Mouse (Mus musculus) gastrocnemius, postnatal 25 days (tissue): ENCODE measurements around the gene Gif. TPM values are rescaled to one million over a fixed set of nuclear protein-coding genes. Genes with fewer than 3 reads are reported as not detected.

Experiments used
- DNase-seq: peaks from one replicate; pipeline ENCODE4 v3.0.0; 2022
- long read RNA-seq, 2 experiments: library from polyadenylated mRNA; stranded (forward); transcript quantifications; one replicate each; pipeline ENCODE4 v2.0.0; 2021
- total RNA-seq, 2 experiments: library from RNA; stranded (reverse); gene quantifications; 1 replicate in 1 of 2; 2 replicates in 1 of 2; pipeline ENCODE4 v1.2.3; 2021

Gene Gif
- not detected for total RNA-seq
- long read RNA-seq, experiment 1: 0 reads
- long read RNA-seq, experiment 2: 0 reads

DNA sequence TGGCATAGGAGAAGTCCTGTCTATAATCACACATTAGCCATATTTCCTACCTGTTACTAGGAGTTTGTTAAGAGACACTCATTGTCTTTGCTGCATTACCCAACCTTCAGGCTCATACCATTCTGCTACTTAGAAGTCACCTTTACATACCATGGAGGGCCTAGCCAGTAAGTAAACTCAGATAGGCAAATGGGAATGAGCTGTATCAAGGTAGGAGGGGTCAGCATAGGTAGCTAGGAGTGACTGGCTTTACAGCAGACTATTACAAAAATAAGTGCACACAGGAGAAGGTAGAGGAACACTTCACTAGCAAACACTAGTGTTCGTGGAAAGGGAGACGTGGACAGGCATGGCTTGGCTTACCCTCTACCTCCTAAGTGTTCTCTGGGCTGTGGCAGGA is at the start of gene Gif:
Gif (plus strand) TSS at position 257 of the 400 bp plus-strand sequence.
- DNase-seq: no peak

DNA sequence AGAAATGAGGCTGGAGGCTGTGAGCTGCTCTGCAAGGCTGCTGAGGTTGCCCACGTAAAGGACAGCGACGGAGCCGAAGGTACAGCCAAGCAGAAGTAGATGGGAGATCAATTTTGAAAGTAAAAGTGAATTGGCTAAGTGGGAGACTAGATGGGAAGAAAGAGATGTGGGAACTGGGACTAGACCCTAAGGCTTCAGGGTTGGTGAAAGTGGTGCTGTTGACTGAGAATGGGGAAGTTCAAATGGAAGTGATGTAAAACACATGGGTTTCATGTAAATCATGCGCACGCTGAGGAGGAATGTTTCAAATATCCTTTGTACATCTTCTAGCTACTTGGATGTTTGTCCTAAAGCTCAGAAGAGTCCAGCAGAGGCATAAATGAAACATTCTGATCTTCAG is 49.0 kb upstream of the Gif start:
- DNase-seq: no peak

DNA sequence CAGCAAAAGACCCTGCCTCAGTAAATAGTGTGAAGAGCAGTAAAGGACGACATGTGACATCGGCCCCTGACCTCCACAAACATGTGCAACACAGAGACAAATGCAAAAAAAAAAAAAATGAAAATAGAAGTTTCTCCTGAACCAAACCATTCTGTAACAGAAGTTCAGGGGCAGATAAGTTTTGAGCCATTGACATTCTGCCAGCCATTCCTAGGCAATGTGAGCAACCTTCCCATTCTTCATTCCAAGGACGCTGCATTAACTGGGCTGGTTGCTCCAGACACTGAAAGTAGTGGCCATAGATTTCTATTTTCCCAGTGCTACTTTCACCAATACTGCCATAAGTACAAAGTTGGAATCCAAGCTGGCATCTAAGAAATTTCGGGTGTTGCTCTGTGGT is 34.9 kb upstream of the Gif start:
- no peak for DNase-seq

DNA sequence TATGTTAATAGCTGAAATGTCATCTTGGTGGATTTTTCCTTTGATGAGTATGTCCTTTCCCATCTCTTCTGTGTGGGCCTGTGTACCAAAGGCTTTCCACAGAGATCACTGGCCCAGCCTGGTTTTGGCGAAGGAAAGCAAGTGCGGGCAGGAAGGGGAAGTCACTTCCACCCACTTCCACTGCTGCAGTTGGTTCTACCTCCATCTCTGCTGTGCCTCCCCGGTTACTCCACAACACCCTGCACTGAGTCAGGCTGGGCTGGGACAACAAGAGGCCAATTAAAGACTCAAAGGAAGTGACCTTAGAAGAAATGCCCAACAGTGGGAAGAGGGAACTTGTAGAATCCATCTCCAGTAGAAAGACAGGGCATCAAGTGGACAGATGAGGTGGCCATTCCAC is 27.3 kb upstream of the Gif start:
- DNase-seq: no peak

DNA sequence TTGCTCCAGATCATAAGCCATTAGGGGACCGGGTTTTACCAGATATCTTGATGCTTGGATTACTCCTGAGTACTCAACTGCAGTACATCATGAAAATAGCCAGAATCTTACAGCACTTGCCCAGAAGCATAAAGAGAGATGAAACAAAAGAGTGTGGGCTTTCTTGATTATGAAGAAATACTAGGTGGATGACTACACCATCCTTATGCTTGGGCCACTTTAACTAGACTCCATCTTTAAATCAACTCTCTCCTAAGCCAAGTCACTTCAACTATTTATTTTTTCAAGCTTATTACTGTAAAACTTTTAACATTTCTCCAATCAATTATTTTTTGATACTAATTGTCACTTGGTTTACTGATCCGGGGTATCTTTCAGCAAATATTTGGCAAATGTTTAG is 23.5 kb upstream of the Gif start:
- DNase-seq: no peak

DNA sequence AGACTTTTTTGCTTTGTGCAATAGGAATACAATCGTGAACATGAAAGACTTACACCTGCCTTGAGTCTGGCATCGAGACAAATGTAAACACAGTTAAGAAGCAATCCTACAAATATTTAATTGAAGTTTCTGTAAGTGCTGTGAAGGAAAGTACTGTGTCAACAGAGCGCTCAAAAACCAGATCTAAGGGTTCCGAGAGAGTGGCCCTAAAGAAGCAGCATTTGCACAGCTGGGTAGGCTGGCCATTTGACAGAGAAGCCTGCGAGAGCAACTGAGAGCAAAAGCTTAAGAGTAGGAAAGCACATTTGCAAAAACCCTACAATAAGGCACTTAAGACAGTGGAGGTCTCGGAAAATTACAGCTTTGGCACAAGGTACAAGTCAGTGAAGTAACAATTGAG is 23.1 kb upstream of the Gif start:
- no peak for DNase-seq

DNA sequence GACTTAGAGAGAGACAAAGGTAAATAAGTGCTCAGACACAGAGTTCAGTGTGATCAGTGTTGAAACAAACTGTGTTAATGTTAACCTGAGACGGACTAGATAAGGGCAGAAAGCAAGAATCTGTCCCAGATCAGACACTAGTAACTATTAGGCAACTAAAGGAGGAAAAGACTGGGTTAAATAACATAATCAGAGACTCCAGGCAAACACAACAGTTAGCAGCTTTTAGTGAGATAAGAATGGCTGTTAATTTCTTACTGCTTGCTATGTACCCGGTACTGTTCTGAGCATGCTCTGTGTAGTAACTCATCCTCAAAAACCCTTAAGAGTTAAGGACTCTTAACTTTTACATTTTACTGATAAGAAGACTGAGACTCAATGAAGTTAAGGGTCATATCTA is 21.4 kb upstream of the Gif start:
- no peak for DNase-seq

DNA sequence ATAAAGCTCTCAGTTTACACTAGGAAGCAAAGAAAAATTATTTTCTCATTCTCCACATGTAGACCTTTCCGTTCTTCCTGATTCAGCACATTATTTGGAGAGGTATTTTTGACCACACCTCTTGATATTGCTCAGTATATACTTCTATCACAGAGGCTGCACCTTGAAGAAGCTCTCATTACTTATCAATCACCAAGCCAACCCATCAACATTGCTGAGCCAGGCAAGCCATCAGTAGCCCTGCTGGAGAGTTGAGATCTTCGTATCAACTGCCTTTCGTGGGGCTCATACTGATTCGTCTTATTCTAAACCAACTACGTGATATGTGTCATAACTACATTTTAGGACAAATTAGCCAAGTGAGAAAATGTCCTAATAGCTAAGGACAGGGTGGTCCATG is 20.1 kb upstream of the Gif start:
- no peak for DNase-seq

DNA sequence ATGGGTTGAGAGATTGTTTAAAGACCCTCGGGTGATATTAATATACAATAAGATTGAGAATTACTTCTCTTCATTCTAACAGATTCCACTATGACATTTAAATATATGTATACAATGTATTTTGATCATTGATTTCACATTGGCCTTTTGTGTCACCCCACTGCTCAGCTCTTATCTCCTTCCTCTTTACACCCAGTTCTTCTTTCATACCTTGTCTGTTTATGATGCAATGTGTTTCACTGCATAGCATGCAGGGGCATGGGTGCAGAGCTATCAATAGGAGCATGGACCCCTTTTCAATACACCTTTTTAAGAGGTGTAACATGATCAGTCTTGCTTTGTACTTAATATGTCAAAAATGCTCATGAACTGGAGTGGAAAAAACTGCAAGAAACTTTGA is 17.1 kb upstream of the Gif start:
- DNase-seq: no peak

DNA sequence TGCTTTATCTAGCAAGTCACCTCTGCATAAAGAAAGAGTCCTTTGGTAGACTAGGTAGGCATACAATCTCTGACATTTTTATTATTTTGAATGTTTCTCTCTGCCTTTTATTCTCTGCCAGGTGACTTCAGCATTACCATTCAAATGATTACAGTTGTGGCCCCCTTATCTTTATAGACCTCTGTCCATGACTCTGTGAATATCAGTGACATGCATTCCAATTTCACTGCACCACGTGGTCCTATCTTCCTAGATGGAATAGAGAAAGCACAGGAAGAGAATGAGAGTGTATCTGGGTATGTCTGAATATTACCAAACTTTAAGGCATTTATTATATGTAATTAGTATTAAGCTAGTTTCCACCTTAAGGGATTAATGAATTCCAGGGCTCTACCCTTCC is 10.9 kb upstream of the Gif start:
- DNase-seq: no peak

DNA sequence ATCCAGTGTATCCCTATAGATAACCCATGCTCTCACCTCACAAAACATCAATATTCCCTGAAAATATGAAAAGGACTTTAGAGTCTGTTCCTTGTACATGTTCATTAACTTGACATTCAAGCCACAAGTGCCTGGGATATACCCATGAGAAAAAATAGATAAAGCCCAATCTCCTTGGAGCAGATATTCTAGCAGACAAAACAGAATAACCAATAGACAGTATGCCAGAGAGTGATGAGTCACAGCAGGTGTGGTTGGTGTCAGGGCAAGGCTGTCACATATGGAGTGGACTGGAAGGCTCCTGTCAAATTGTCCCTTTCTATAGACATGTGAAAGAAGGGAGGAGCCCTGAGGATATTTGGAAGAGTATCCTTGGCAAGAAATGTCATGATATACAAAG is 1.7 kb upstream of the Gif start:
- no peak for DNase-seq

DNA sequence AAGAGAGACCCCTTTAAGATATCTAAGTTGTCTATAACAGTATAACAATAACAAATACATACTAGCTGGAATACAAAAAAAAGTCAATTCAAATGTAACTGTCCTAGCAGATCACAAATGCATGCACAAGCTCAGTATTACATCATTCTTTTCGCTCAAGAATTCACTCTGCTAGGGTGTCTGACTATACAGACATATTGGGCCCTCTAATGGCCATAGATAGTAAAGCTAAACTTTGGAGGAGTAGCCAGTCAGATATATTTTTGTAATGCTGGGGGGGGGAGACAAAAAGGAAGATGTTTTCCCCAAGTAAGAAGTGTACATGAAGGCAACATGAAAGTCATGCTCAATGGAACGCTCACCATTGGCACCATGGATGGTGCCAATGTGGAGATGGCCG is 17.7 kb downstream of the Gif start:
- DNase-seq: no peak

DNA sequence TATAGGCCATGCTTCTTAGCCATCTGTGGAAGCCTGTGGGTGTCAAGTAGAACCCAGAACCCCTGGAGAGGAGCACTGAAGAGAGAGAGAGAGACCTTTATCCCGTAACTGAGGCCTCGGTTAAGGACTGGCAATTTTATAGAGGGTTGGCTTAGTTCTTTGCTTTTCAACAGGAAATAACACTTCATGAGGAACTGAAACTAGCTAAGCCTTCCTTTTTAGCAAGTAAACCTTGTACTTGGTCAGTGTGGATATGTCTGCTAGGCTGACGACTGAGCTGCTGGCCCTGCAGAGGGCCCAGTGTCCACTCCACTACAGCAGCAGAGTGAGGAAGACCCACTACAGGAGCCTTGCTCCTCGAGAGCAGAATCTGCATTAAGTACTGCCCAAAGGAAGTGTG is 19.1 kb downstream of the Gif start:
- no peak for DNase-seq

DNA sequence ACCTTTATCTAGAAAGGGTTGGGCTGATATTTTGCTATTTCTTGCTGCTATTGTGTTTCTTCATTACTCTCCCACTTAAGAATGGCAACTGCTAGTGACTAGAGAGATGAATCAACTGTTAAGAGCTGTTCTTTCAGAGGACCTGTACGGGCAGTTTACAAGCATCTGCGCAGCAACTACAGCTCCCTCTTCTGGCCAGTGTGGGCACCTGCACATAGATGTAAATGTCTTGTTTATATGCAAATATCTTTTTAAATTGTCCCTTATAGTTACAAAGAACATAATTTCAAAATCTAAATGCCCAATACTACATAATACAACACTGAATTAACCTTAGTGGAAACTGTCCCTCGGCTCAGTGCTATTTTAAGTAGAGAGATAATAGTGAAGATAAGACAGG is 20.8 kb downstream of the Gif start:
- DNase-seq: no peak

DNA sequence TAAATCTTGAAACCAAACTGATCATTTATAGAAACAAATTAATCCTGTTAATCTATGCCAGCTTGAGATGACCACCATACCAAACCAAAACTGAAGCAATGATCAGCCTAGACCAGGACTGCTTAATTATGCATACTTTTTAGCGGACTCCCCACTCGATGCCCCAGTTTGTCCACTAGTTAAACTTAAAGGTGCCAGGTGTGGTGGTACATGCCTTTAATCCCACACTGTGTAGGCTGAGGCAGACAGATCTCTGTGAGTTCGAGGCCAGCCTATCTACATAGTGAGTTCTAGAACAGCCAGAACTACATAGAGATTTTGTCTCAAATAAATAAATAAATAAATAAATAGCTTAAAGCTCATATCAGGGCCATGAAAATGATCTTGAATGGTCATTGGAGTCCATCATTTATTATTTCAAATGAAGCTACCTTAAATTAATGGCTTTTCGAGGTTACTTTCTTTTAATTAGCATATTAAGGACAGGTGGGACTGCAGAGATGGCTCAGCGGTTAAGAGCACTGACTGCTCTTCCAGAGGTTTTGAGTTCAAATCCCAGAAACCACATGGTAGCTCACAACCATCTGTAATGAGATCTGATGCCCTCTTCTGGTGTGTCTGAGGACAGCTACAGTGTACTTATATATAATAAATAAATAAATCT is 22.0 kb downstream of the Gif start:
- DNase-seq: no peak

DNA sequence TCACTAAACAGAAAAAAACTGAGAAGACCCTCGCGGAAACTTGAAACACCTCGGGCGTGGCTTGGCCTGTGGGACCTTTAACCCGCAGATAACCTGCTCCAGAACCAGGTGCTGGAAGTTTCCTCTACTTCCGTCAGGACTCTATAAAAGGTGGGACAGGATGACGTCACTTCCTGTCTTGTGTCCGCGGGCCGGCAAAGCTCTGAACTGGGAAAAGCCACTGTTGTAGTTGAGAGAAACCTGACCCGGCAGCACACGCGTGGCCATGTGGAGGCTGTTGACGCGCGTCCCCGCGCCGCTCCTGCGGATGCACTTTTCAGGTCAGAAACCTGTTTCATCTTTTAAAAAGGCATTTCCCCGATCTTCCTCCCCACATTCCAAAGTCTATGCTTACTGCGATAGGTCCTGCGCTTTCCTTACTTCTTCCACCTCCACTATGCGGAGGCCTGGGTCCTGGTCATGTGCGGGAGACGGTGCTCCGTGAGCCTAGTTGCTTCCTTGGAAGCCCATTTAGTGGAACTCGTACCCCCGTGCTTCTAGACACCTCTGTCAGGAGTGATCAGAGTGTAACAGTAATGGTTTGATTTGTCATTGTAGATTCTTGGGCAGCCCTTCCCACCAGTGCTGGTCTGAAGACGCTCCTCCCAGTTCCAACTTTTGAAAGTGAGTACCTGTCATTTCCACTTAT is 23.0 kb downstream of the Gif start, which contains the start of gene Mrpl16:
Mrpl16 (plus strand) TSS at position 187 of the 688 bp plus-strand sequence.
- DNase-seq: peak; percentile 82

DNA sequence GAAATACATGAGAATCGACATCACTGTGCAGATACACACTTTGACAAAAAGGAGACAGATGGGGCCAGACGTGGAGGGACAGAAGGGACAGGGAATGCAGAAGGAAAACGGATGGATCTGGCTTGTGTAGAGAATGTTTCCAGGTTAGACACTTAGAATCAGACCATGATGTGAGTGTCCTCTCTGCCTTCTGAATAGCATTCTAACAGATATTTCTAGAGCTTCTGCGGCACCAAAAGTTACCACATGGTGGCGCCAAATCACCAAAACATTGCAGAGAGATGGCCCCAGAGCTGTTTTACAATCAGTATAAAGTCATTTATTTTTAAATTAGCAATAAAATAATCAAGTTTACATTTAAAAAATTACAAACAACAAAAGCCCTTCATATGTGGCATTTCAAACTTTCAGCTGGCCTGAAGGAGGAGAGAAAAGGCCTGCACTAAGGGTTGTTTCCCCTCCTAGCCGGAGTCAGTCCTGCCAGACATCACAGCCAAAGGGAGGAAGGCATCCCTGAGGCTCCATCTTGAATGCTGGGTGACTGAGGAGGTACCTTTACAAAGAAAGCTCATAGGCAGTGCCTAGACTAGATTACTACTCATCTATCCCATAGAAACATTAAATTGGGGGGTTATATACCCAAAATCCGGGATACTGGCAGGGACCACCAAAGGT is 30.0 kb downstream of the Gif start:
- DNase-seq: no peak

DNA sequence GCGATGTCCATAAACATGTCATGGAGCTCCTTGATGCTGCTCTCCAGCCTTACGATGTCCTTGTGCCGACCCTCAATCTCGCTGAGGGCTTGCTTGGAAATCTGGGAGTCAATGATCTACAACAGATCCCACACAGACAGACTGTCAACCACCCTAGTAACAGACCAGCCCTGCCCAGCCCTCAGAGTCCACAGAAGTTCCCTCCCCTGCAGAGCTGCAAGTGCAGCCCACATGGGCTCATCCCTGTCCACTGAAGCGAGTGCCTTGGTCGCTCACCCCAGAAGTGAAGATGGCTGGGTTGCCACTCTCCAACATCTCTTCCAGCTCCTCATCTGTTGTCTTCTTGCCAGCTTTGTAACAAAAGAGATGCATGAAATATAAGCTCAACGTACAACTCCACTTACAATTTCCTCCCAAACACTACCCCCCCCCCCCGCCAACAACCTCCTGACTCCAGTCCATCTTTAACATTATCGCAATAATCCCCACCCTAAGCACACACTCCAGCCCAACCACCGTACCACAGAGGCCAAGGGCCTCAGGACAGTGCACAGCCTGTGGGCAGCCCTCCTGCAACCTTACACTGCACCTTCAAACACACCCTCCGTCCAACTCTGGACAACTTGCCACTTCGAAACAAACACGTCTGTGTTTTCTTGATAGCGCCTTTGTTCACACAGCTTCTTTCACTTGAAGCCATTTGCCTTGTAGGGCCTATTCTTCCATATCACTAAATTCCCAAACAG is 38.2 kb downstream of the Gif start:
- no peak for DNase-seq

DNA sequence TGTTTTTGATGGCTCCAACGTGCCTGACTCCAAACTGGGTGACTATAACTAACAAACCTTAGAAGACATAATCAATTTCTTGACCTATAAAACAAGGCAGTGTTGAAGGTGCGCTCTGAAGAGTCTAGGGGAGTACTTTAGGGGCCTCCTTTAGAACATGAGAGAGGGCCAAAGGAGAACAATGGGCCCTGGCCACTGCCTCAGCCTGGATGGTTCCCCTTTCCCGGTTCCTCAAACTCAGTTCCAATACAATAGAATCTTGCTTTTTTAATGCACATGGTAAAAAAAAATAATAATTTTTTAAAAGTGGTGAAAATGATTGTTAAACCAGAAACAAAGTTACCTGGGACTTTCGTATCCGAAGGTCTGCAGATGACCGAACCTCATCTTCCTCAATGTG is 40.5 kb downstream of the Gif start:
- DNase-seq: no peak

DNA sequence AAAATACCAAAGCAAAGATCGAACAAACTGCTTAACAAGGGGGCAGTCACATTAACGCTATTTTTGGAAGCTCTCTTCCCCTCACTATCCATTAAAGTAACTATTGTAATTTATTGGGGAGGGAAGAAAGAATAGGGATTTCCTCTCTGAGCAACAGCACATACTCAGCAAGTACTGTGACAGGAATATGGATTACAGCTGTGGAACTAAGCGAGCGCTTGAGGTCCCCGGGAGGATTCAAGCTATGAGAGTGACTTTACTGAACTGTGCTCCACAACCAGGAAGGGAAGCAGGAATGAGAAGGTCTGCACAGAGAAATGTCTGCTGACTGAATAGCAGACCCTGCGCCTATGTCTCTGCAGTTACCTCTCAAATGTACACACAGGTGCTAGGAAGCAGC is 41.5 kb downstream of the Gif start:
- no peak for DNase-seq

DNA sequence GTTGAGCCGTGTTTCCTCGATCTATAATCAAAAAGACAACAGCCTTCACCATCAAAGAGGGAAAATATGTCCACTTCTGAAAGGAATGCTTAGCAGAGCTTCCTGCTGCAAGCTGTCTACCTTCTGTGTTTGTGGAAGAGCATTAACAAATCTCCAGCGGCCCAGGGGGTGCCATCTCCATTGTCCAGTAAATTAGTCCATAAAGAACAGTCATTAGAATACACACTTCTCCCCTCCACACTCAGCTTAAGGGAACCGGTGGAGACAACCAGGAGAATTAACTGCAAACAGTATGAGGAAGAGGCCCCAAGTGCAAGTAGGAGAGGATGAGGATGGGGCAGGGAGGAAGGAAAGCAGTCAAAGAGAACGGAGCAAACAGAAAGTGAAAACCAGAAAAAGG is 44.5 kb downstream of the Gif start:
- DNase-seq: no peak

DNA sequence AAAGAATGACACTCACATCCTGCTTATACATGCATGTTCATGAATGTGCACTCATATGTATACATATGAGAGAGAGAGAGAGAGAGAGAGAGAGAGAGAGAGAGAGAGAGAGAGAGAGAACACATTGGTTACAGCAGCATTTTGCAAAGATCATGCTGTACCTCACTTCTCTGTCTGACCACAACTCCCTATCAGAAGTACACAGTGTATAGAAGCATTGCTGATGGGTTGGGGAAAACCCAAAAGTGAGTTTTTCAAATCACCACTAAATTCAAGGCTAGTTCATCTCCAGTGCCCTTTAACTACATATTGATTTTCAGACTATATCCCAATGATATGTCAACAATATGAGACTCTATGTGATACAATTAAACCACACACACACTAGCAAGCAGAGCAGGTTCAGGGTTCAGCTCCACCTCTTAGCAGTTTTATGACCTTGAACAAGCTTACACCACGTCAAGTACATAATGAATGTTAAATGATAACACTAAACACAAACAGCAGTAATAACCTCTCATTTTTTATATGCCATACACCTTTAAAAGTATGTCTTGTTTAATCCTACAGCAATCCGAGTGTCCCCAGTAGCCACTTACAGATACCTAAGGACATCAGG is 46.5 kb downstream of the Gif start:
- DNase-seq: no peak
